Mouse (Mus musculus) layer of hippocampus, adult 6 months (tissue): Measurements from ENCODE around the gene Calr3. TPM values are rescaled to one million over a fixed set of nuclear protein-coding genes. Genes with fewer than 3 reads are reported as not detected.

ENCODE experiments used
- long read RNA-seq, 2 experiments: library from polyadenylated mRNA; unstranded; transcript quantifications; one replicate each; pipeline ENCODE4 v2.0.0; 2019 to 2020
- microRNA-seq: library from miRNA; unstranded; fragments of <30 nt; microRNA quantifications from one replicate; pipeline ENCODE4 v1.2.0, GENCODE M21; 2020
- polyA plus RNA-seq: library from polyadenylated mRNA; unstranded; fragments of <200 nt; fragmentation: Nextera tagmentation; gene quantifications from 2 replicates; pipeline ENCODE4 v1.2.3, GENCODE M21; 2021

The Calr3 gene
- polyA plus RNA-seq, result 1.4 and 1.8 TPM in 2 replicates
- long read RNA-seq, experiment 1, partial matches to known transcripts, result 1 of 3 reads
- long read RNA-seq, experiment 1, other reads (novel, unspliced or antisense), result 0 of 3 reads
- long read RNA-seq, experiment 2, partial matches to known transcripts, result 2 of 5 reads
- long read RNA-seq, experiment 2, other reads (novel, unspliced or antisense), result 1 of 5 reads

DNA sequence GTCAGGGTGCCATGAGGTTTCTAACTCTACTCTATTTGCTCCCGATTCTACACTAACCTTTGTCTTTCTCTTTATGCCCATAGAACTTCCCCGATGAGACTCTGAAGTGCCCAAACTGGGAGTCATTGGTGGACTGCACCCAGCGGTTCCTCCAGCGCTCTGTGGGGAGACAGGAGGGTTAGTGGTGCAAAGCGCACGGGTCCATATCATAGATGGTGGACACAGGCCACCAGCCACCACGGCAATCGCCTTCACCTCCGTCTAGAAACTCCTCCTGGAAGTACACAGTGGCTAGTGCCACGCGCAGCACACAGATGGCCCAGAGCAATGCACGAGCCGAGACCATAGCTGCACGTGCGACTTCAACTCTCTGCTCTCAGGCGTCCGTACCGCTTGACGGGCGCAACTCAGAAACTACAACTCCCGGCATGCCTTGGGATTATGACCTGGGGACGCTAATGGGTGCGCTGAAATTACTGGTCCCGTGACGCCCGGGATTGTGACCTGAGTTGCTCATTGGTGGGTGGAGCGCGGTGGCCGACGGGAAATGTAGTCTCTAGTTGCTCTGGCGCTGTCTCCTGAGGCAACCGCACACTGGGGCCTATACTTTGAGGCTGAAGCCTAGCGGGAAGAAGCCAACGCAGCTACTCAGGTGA lies at the start of gene Calr3, which contains the start of gene 1700030K09Rik:
Gene Calr3 (minus strand): TSS at position 533 of the 656 bp plus-strand sequence.
Gene 1700030K09Rik (plus strand): TSS at position 543 of the 656 bp plus-strand sequence.

DNA sequence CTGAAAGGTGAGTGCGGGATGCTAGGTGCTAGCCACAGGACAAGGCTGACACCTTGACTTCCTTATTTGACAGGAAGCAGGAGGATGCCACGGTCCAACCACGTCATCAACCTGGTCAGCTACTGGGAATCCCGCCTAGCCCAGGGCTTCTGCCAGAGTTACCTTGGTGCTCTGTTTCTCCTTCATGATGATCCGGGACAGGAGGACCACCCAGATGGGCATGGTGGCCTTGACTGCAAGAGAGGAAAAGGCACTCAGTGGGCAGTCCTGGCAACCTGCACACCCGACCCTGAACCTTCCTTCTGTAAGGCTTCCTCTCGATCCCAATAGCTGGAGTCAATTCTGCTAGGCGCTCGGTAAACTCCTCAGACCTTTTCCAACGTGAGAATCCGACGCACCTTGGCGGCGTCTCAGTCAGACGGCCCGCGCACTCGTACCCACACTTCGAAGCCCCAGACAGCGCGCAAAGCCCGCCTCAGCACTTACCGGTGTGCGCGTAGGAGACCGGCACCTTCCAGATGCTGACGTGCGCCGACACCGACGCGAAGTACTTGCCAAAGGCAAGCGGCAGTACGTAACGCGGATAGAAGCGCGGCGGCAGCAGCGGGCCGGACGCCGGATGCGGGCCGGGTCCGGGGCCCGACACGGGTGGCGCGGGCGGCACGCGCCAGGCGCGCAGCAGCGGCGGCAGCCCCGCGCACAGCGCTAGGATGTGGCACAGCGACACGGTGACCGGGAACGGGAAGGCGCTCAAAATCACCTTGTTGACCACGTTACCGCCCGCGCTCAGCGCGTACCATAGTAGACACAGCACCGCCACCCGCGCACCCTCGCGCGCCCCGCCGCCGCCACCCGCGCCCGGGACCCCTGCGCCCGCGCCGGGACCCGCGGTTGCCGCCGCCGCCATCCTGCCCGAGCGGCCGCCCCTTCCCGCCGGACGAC lies 48.3 kb upstream of the Calr3 start, which contains the start of gene Slc35e1:
Gene Slc35e1 (minus strand): TSS at position 935 of the 942 bp plus-strand sequence.

DNA sequence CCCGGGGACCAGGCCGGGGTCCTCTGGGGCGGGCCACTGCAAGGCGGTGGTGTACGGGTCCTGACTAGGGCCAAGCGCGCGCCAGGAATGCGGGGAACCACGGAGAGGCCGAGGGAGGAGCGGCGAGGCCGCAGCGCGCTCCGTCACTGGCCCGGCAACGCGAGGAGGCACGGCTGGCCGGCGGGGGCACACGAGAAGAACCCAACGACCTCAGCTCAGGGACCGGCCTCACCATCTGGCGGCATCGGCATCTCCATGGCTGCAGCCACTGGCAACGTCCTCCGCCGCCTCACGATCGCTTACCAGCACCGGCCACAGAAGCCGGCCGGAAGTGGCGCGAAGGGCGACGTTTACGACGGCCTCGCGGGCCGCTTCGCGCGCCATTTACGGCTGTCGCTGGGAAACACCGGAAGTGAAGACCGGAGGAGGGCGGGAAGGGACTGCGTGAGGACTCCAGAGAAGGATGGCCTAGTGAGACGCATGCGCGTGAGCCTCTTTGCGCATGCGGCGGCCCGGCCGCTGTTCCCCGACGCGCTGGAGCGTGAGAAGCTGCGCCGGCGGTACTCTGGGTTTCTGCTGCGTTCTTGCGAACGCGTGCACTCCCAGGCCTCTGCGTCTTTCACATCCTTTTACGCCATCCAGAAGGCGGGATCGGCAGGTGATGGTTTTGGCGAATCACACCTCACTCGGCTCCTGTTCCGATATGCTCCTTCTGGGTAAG lies 31.3 kb upstream of the Calr3 start, which contains the start of gene Cherp:
Gene Cherp (minus strand): TSS at position 401 of the 721 bp plus-strand sequence.

DNA sequence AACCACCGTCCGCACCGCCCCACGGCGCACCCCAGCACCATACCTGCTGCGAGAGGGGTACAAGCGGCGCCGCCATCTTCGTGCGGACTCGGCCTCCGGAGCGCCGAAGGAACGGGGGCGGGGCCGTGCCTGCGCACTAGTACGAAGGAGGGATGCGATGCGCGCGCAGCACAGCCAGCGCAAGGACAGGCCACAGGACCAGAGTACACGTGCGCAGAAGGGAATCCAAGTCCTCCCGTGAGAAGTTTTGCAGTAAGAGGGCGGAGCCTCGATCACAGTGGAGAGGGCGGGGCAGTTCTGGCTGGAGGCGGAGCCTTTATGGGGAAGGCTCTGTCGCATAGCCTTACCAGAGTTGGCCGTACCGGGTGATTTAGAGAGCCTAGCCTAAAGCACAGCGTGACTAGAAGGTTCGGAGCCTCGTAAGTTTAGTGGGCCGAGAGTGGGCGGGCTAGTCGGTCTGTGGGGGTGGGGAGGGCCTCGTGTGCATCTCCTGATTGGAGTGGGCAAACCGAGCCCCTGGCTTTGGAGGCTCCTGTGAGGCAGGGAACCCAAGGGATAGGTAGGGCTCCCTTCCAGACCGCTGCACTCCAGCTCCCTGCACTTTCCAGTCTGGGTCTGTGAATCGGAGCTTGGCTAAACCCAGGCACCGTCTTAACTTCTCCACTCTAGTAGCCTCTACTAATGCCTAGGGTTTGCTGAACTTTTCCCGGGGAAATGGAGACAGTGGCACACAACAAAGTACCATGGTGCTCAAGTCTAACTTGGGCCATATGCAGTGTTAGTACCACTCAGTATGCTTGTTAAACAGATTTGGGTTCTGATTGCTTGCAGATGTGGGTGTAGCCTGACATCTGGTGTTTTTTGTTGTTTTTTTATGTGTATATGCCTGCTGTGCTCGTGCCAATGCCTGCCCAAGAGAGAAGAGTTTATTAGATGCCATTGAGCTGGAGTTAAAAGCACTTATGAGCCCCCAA lies 22.0 kb downstream of the Calr3 start, which contains the start of gene Eps15l1:
Gene Eps15l1 (minus strand): TSS at position 99 of the 974 bp plus-strand sequence.

Small RNAs within 50 kb of the gene (microRNA-seq; reads per million reads assigned to microRNA genes)
- gene Mir7068, result 3.7 reads per million, percentile 12 among the genes with 10 or more reads in this experiment

Other genes with a start within 250 kb of the Calr3 start
- not detected in 2 replicates for gene Cib3, start 231.0 kb downstream of the Calr3 start, polyA plus RNA-seq
- not detected in 2 replicates for gene Gm11034, start 230.2 kb downstream of the Calr3 start, polyA plus RNA-seq
- 54.1 and 54.6 TPM in 2 replicates for gene Fam32a, start 224.1 kb downstream of the Calr3 start, polyA plus RNA-seq
- gene Ap1m1, start 203.9 kb downstream of the Calr3 start, polyA plus RNA-seq, result 92.6 and 104 TPM in 2 replicates
- gene Gm10282, start 138.6 kb downstream of the Calr3 start, polyA plus RNA-seq, result 8.9 and 9.6 TPM in 2 replicates
- 0.63 and 0.69 TPM in 2 replicates for gene Klf2, start 124.8 kb downstream of the Calr3 start, polyA plus RNA-seq
- 18.8 and 19.3 TPM in 2 replicates for gene Eps15l1, start 22.4 kb downstream of the Calr3 start, polyA plus RNA-seq
- gene 1700030K09Rik, start within 50 bp of the Calr3 start, polyA plus RNA-seq, result 6.5 and 6.7 TPM in 2 replicates
- 29.2 and 34.8 TPM in 2 replicates for gene Cherp, start 31.4 kb upstream of the Calr3 start, polyA plus RNA-seq
- 4.5 and 4.7 TPM in 2 replicates for gene Slc35e1, start 48.7 kb upstream of the Calr3 start, polyA plus RNA-seq
- gene Med26, start 104.4 kb upstream of the Calr3 start, polyA plus RNA-seq, result 3.1 and 4.5 TPM in 2 replicates
- 104 and 112 TPM in 2 replicates for gene Smim7, start 127.2 kb upstream of the Calr3 start, polyA plus RNA-seq
- 92.6 and 100 TPM in 2 replicates for gene Tmem38a, start 128.2 kb upstream of the Calr3 start, polyA plus RNA-seq
- gene Nwd1, start 202.8 kb upstream of the Calr3 start, polyA plus RNA-seq, result 5.3 and 6.9 TPM in 2 replicates